Mouse (Mus musculus): ENCODE results near the gene Phc1.

Phc1 gene

GRCm38 (mm10) chr6:122297279-122298222 is 42.8 kb downstream of the Phc1 start:
- peak in 1 of 2 experiments; percentile 41 for DNase-seq (ENCODE audit: inconsistent age in 2 of 2, low spot score in 1 of 2)

GRCm38 (mm10) chr6:122296918-122297278 is 43.5 kb downstream of the Phc1 start:
- DNase-seq (ENCODE audit: inconsistent age in 2 of 2, low spot score in 1 of 2), result no peak

- DNase-seq (ENCODE audit: inconsistent age in 2 of 2, low spot score in 1 of 2), result no peak
These were observed 45.1 kb downstream of the Phc1 start for GRCm38 (mm10) chr6:122295242-122295641.

- DNase-seq (ENCODE audit: inconsistent age in 2 of 2, low spot score in 1 of 2), result no peak
These were observed 46.1 kb downstream of the Phc1 start for GRCm38 (mm10) chr6:122294290-122294689.

- DNase-seq (ENCODE audit: inconsistent age in 2 of 2, low spot score in 1 of 2), result no peak
These were observed 46.6 kb downstream of the Phc1 start for GRCm38 (mm10) chr6:122293796-122294195.

- no peak for DNase-seq (ENCODE audit: inconsistent age in 2 of 2, low spot score in 1 of 2)
These were observed 47.2 kb downstream of the Phc1 start for GRCm38 (mm10) chr6:122293121-122293520.

- DNase-seq (ENCODE audit: inconsistent age in 2 of 2, low spot score in 1 of 2), result no peak
These were observed 48.2 kb downstream of the Phc1 start for GRCm38 (mm10) chr6:122292184-122292583.

GRCm38 (mm10) chr6:122291735-122292134 is 48.6 kb downstream of the Phc1 start:
- no peak for DNase-seq (ENCODE audit: inconsistent age in 2 of 2, low spot score in 1 of 2)

GRCm38 (mm10) chr6:122291264-122291663 is 49.1 kb downstream of the Phc1 start:
- no peak for DNase-seq (ENCODE audit: inconsistent age in 2 of 2, low spot score in 1 of 2)

GRCm38 (mm10) chr6:122290253-122290652 is 50.1 kb downstream of the Phc1 start:
- DNase-seq (ENCODE audit: inconsistent age in 2 of 2, low spot score in 1 of 2), result no peak

- no peak for DNase-seq (ENCODE audit: inconsistent age in 2 of 2, low spot score in 1 of 2)
These were observed 51.0 kb downstream of the Phc1 start for GRCm38 (mm10) chr6:122289313-122289712.

GRCm38 (mm10) chr6:122288263-122288662 is 52.1 kb downstream of the Phc1 start:
- no peak for DNase-seq (ENCODE audit: inconsistent age in 2 of 2, low spot score in 1 of 2)

GRCm38 (mm10) chr6:122284823-122285222 is 55.5 kb downstream of the Phc1 start:
- DNase-seq (ENCODE audit: inconsistent age in 2 of 2, low spot score in 1 of 2), result no peak

- no peak for DNase-seq (ENCODE audit: inconsistent age in 2 of 2, low spot score in 1 of 2)
These were observed 56.1 kb downstream of the Phc1 start for GRCm38 (mm10) chr6:122284304-122284703.

GRCm38 (mm10) chr6:122283429-122283828 is 56.9 kb downstream of the Phc1 start:
- DNase-seq (ENCODE audit: inconsistent age in 2 of 2, low spot score in 1 of 2), result no peak

- no peak for DNase-seq (ENCODE audit: inconsistent age in 2 of 2, low spot score in 1 of 2)
These were observed 57.6 kb downstream of the Phc1 start, which contains the start of gene Klrg1 for GRCm38 (mm10) chr6:122282782-122283181. Gene Klrg1, minus strand, starts transcription at chr6:122282882.

- DNase-seq (ENCODE audit: inconsistent age in 2 of 2, low spot score in 1 of 2), result no peak
These were observed 63.8 kb downstream of the Phc1 start for GRCm38 (mm10) chr6:122276565-122276964.

GRCm38 (mm10) chr6:122274546-122274945 is 65.8 kb downstream of the Phc1 start:
- no peak for DNase-seq (ENCODE audit: inconsistent age in 2 of 2, low spot score in 1 of 2)

- no peak for DNase-seq (ENCODE audit: inconsistent age in 2 of 2, low spot score in 1 of 2)
These were observed 70.2 kb downstream of the Phc1 start for GRCm38 (mm10) chr6:122270152-122270551.

- no peak for DNase-seq (ENCODE audit: inconsistent age in 2 of 2, low spot score in 1 of 2)
These were observed 71.2 kb downstream of the Phc1 start for GRCm38 (mm10) chr6:122269170-122269569.

GRCm38 (mm10) chr6:122268561-122268960 is 71.8 kb downstream of the Phc1 start:
- peak; percentile 24 to 67 for DNase-seq (ENCODE audit: inconsistent age in 2 of 2, low spot score in 1 of 2)
